Mouse (Mus musculus) frontal cortex, postnatal 25 days (tissue): ENCODE results near the gene Spata6.

Source experiments
- DNase-seq, 2 experiments: peaks; one replicate each; pipeline ENCODE4 v3.0.0; 2022; ENCODE audit warnings: low spot score in 2 of 2

Gene Spata6

GRCm38 (mm10) chr4:111838882-111839281 lies 119.1 kb downstream of the Spata6 start:
- no peak for DNase-seq

DNA sequence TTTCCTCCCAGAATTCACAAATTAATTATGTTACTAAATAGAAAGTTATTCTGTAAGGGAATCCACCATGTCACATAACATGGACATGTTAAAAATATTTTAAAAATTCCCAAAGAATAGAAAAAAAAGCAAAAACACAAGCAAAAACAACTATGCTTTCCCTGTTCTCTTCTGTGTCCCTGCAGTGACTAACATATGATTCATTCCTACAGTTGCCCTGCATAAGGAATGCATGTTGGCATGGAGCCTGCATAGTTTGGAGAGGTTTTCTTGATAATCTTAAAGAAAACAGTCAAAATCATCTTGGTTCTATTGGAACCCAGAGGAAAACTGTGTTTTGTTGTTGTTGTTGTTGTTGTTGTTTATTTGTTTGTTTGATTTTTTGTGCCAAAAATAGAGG lies 132.8 kb downstream of the Spata6 start:
- no peak for DNase-seq

DNA sequence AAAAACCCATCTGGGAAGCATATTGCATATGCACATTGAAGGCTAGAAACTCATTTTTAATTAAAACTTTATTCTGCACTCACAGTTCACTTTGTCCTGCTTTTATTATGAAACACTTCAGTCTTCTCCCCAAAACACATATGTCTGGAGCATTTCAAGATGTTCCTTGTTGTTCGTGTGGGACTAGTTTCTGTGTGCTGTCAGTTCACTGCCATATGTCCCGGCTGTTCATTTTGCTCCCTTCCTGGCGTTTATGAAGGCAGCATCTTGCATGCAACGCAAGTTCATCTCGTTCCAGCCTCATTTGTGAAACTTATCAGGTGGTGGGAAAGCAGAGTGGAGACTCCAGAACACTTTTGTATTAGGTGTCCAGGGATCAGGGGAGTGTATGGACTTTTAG lies 146.9 kb downstream of the Spata6 start:
- no peak for DNase-seq

DNA sequence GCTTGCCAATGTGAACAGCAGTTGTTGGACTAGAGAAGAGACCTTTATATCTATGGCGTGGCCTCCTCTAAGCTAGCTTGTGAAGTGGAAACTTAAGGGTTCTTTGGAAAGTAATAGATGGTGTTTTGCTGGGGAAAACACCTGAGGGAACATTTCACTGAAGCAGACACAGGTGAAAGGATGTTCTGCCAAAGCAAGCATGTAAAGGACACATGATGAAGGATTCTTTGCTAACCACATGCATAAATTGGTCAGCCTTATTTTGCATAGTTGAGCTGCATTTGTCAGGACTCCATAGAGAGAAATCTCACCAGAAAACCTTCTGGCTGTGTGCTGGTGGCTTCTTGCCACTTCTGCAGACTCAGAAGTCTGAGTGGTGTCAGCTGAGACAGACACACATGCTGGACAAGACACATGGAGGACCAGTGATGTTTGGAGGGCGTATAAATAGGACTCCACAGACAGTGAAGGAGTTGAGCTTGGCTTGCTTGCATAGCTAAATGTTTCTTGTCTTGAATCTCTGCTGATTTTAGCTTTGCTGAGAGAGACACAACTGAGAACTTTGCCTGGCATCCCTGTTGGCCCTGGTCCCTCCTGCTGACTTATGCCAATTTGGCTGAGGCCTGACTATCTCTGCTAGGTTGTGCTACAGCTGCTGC lies 148.1 kb downstream of the Spata6 start:
- no peak for DNase-seq
